Mouse (Mus musculus): ENCODE results near the gene Pla2g16. TPM values are rescaled to one million over a fixed set of nuclear protein-coding genes. Genes with fewer than 3 reads are reported as not detected.

Gene Pla2g16
- polyA plus RNA-seq, 1 experiment from 2014 or later, result 5.5 TPM

- H3K4me2 ChIP-seq (ENCODE audit: low read length), result no peak overlapping the region
- WGBS, result 86% methylated on average over 1 of the region's 1 CpGs
- no peak overlapping the region for H3K27ac ChIP-seq (ENCODE audit: low read depth, low read length)
- no peaks in the 10 kb centered on the region for H3K36me3 ChIP-seq (ENCODE audit: control insufficient read depth, insufficient read depth, low read length)
- H3K4me3 ChIP-seq (ENCODE audit: low read depth, low read length), result no peak overlapping the region
- no peaks in the 10 kb centered on the region for H3K27me3 ChIP-seq (replicated peaks; ENCODE audit: control insufficient read depth, insufficient read depth, low read length)
- ATAC-seq (no peak), DNase-seq (ENCODE audit: low spot score) (no peak)
- H3K4me1 ChIP-seq (ENCODE audit: control insufficient read depth, insufficient read depth, low read length), result no peaks in the 10 kb centered on the region
- H3K9me3 ChIP-seq (replicated peaks; ENCODE audit: control insufficient read depth, low read length), result no peaks in the 10 kb centered on the region
- no peak overlapping the region for H3K9ac ChIP-seq (ENCODE audit: low read length)
Observed at GRCm38 (mm10) chr19:7576180-7576579, 18.9 kb downstream of the Pla2g16 start.

GRCm38 (mm10) chr19:7577710-7578109 lies 20.5 kb downstream of the Pla2g16 start:
- no peak overlapping the region for H3K9ac ChIP-seq (ENCODE audit: low read length)
- no peak overlapping the region for H3K4me2 ChIP-seq (ENCODE audit: low read length)
- H3K27me3 ChIP-seq (replicated peaks; ENCODE audit: control insufficient read depth, insufficient read depth, low read length), result no peaks in the 10 kb centered on the region
- H3K4me3 ChIP-seq (ENCODE audit: low read depth, low read length), result no peak overlapping the region
- DNase-seq (ENCODE audit: low spot score) (no peak), ATAC-seq (no peak)
- no peaks in the 10 kb centered on the region for H3K9me3 ChIP-seq (replicated peaks; ENCODE audit: control insufficient read depth, low read length)
- no peaks in the 10 kb centered on the region for H3K36me3 ChIP-seq (ENCODE audit: control insufficient read depth, insufficient read depth, low read length)
- H3K27ac ChIP-seq (ENCODE audit: low read depth, low read length), result no peak overlapping the region
- no peaks in the 10 kb centered on the region for H3K4me1 ChIP-seq (ENCODE audit: control insufficient read depth, insufficient read depth, low read length)
- 92% methylated on average over 3 of the region's 3 CpGs for WGBS

GRCm38 (mm10) chr19:7581042-7581441 lies 23.8 kb downstream of the Pla2g16 start:
- no peak overlapping the region for H3K27ac ChIP-seq (ENCODE audit: low read depth, low read length)
- H3K9ac ChIP-seq (ENCODE audit: low read length), result no peak overlapping the region
- DNase-seq (ENCODE audit: low spot score) (no peak), ATAC-seq (no peak)
- no peaks in the 10 kb centered on the region for H3K27me3 ChIP-seq (replicated peaks; ENCODE audit: control insufficient read depth, insufficient read depth, low read length)
- WGBS, result 86% methylated on average over 5 of the region's 5 CpGs
- no peak overlapping the region for H3K4me2 ChIP-seq (ENCODE audit: low read length)
- no peak overlapping the region for H3K4me3 ChIP-seq (ENCODE audit: low read depth, low read length)
- H3K36me3 ChIP-seq (ENCODE audit: control insufficient read depth, insufficient read depth, low read length), result no peaks in the 10 kb centered on the region
- H3K9me3 ChIP-seq (replicated peaks; ENCODE audit: control insufficient read depth, low read length), result no peaks in the 10 kb centered on the region
- no peaks in the 10 kb centered on the region for H3K4me1 ChIP-seq (ENCODE audit: control insufficient read depth, insufficient read depth, low read length)

GRCm38 (mm10) chr19:7583101-7583500 lies 25.8 kb downstream of the Pla2g16 start:
- Histone ChIP-seq H3K4me1 (ENCODE audit: control insufficient read depth, insufficient read depth, low read length) (no peaks in the 10 kb centered on the region), H3K27ac (ENCODE audit: low read depth, low read length) (no peak overlapping the region), H3K4me3 (ENCODE audit: low read depth, low read length) (no peak overlapping the region), H3K9ac (ENCODE audit: low read length) (no peak overlapping the region), H3K27me3 (replicated peaks; ENCODE audit: control insufficient read depth, insufficient read depth, low read length) (no peaks in the 10 kb centered on the region), H3K4me2 (ENCODE audit: low read length) (no peak overlapping the region), H3K36me3 (ENCODE audit: control insufficient read depth, insufficient read depth, low read length) (no peaks in the 10 kb centered on the region), H3K9me3 (replicated peaks; ENCODE audit: control insufficient read depth, low read length) (no peaks in the 10 kb centered on the region)
- no peak for DNase-seq (ENCODE audit: low spot score)
- WGBS, result 79% methylated on average over 7 of the region's 7 CpGs
- ATAC-seq, result no peak

- H3K36me3 ChIP-seq (ENCODE audit: control insufficient read depth, insufficient read depth, low read length), result no peaks in the 10 kb centered on the region
- 78% methylated on average over 3 of the region's 3 CpGs for WGBS
- no peak overlapping the region for H3K4me3 ChIP-seq (ENCODE audit: low read depth, low read length)
- H3K27ac ChIP-seq (ENCODE audit: low read depth, low read length), result no peak overlapping the region
- DNase-seq (ENCODE audit: low spot score), result no peak
- no peak overlapping the region for H3K4me2 ChIP-seq (ENCODE audit: low read length)
- H3K4me1 ChIP-seq (ENCODE audit: control insufficient read depth, insufficient read depth, low read length), result no peaks in the 10 kb centered on the region
- no peak overlapping the region for H3K9ac ChIP-seq (ENCODE audit: low read length)
- no peak for ATAC-seq
- H3K9me3 ChIP-seq (replicated peaks; ENCODE audit: control insufficient read depth, low read length), result no peaks in the 10 kb centered on the region
- H3K27me3 ChIP-seq (replicated peaks; ENCODE audit: control insufficient read depth, insufficient read depth, low read length), result no peaks in the 10 kb centered on the region
Observed at GRCm38 (mm10) chr19:7583599-7583998, 26.3 kb downstream of the Pla2g16 start.

GRCm38 (mm10) chr19:7585279-7585678 lies 28.0 kb downstream of the Pla2g16 start:
- no peak for DNase-seq (ENCODE audit: low spot score)
- ATAC-seq, result no peak
- Histone ChIP-seq H3K36me3 (ENCODE audit: control insufficient read depth, insufficient read depth, low read length) (no peaks in the 10 kb centered on the region), H3K9ac (ENCODE audit: low read length) (no peak overlapping the region), H3K27me3 (replicated peaks; ENCODE audit: control insufficient read depth, insufficient read depth, low read length) (no peaks in the 10 kb centered on the region), H3K4me3 (ENCODE audit: low read depth, low read length) (no peak overlapping the region), H3K9me3 (replicated peaks; ENCODE audit: control insufficient read depth, low read length) (no peaks in the 10 kb centered on the region), H3K4me2 (ENCODE audit: low read length) (no peak overlapping the region), H3K4me1 (ENCODE audit: control insufficient read depth, insufficient read depth, low read length) (no peaks in the 10 kb centered on the region), H3K27ac (ENCODE audit: low read depth, low read length) (no peak overlapping the region)
- 86% methylated on average over 8 of the region's 8 CpGs for WGBS

GRCm38 (mm10) chr19:7585764-7586163 lies 28.5 kb downstream of the Pla2g16 start:
- no peaks in the 10 kb centered on the region for H3K27me3 ChIP-seq (replicated peaks; ENCODE audit: control insufficient read depth, insufficient read depth, low read length)
- ATAC-seq (no peak), DNase-seq (ENCODE audit: low spot score) (no peak)
- H3K4me1 ChIP-seq (ENCODE audit: control insufficient read depth, insufficient read depth, low read length), result no peaks in the 10 kb centered on the region
- no peak overlapping the region for H3K4me3 ChIP-seq (ENCODE audit: low read depth, low read length)
- no peak overlapping the region for H3K27ac ChIP-seq (ENCODE audit: low read depth, low read length)
- no peak overlapping the region for H3K9ac ChIP-seq (ENCODE audit: low read length)
- no peak overlapping the region for H3K4me2 ChIP-seq (ENCODE audit: low read length)
- H3K9me3 ChIP-seq (replicated peaks; ENCODE audit: control insufficient read depth, low read length), result no peaks in the 10 kb centered on the region
- 92% methylated on average over 6 of the region's 6 CpGs for WGBS
- H3K36me3 ChIP-seq (ENCODE audit: control insufficient read depth, insufficient read depth, low read length), result no peaks in the 10 kb centered on the region

- no peak overlapping the region for H3K27ac ChIP-seq (ENCODE audit: low read depth, low read length)
- H3K9ac ChIP-seq (ENCODE audit: low read length), result no peak overlapping the region
- no peak overlapping the region for H3K4me3 ChIP-seq (ENCODE audit: low read depth, low read length)
- no peak overlapping the region for H3K4me2 ChIP-seq (ENCODE audit: low read length)
- ATAC-seq (no peak), DNase-seq (ENCODE audit: low spot score) (no peak)
- no peaks in the 10 kb centered on the region for H3K27me3 ChIP-seq (replicated peaks; ENCODE audit: control insufficient read depth, insufficient read depth, low read length)
- no peaks in the 10 kb centered on the region for H3K9me3 ChIP-seq (replicated peaks; ENCODE audit: control insufficient read depth, low read length)
- H3K36me3 ChIP-seq (ENCODE audit: control insufficient read depth, insufficient read depth, low read length), result no peaks in the 10 kb centered on the region
- H3K4me1 ChIP-seq (ENCODE audit: control insufficient read depth, insufficient read depth, low read length), result no peaks in the 10 kb centered on the region
Observed at GRCm38 (mm10) chr19:7590795-7591194, 33.5 kb downstream of the Pla2g16 start.

- Histone ChIP-seq H3K36me3 (ENCODE audit: control insufficient read depth, insufficient read depth, low read length) (no peaks in the 10 kb centered on the region), H3K9ac (ENCODE audit: low read length) (no peak overlapping the region), H3K4me2 (ENCODE audit: low read length) (no peak overlapping the region), H3K4me3 (ENCODE audit: low read depth, low read length) (no peak overlapping the region), H3K4me1 (ENCODE audit: control insufficient read depth, insufficient read depth, low read length) (no peaks in the 10 kb centered on the region), H3K27ac (ENCODE audit: low read depth, low read length) (no peak overlapping the region), H3K9me3 (replicated peaks; ENCODE audit: control insufficient read depth, low read length) (no peaks in the 10 kb centered on the region), H3K27me3 (replicated peaks; ENCODE audit: control insufficient read depth, insufficient read depth, low read length) (no peaks in the 10 kb centered on the region)
- WGBS, result 73% methylated on average over 3 of the region's 3 CpGs
- ATAC-seq (no peak), DNase-seq (ENCODE audit: low spot score) (no peak)
Observed at GRCm38 (mm10) chr19:7592018-7592417, 34.8 kb downstream of the Pla2g16 start.

Measured in forebrain, embryonic 14.5 days (tissue).